Comparison of ENCODE assay signal across 23 mouse cellular contexts in genomic region chr9:47745716-47746115, GRCm38 (mm10).
DNase-seq lines count a peak whose midpoint lies in the region; ATAC-seq and TF ChIP-seq lines count a peak whose summit lies in the region.
"Had no signal": no experiment of that assay in that cellular context is flagged by ENCODE, and none has a peak within 500 bp of the region (broad histone marks: within the 10 kb centered on the region; RNA-seq: fewer than 3 reads in every experiment).

No protein-coding gene starts in this region.

- 82% methylated on average over 7 of the region's 7 CpGs for WGBS in kidney, embryonic 14.5 days
- WGBS in liver, postnatal 0 days (ENCODE audit: insufficient replicate concordance) = 74% methylated on average over 7 of the region's 7 CpGs

- no peaks in the 10 kb centered on the region for H3K27me3 ChIP-seq in kidney, embryonic 14.5 days (ENCODE audit: control insufficient read depth, insufficient read depth, low read length)
- H3K27me3 ChIP-seq in liver, postnatal 0 days (ENCODE audit: insufficient read depth, low read length) = no peaks in the 10 kb centered on the region
- H3K27me3 ChIP-seq: embryonic facial prominence, embryonic 15.5 days; heart, embryonic 13.5 days; liver, embryonic 15.5 days had no signal

- H3K4me1 ChIP-seq in kidney, embryonic 14.5 days (ENCODE audit: control insufficient read depth, insufficient read depth, low read length) = no peaks in the 10 kb centered on the region; the same call in 1 of the 2 replicates
- peaks cover 69% of the 10 kb centered on the region for H3K4me1 ChIP-seq in bone marrow macrophage, adult 2 months (ENCODE audit: control insufficient read depth, insufficient read depth, low read length)
- no peaks in the 10 kb centered on the region for H3K4me1 ChIP-seq in liver, postnatal 0 days (ENCODE audit: insufficient read depth)
- H3K4me1 ChIP-seq: embryonic facial prominence, embryonic 15.5 days; heart, embryonic 13.5 days; limb, embryonic 10.5 days; liver, embryonic 15.5 days had no signal

- no peak overlapping the region for H3K4me3 ChIP-seq in kidney, embryonic 14.5 days (ENCODE audit: low read length)
- no peak overlapping the region for H3K4me3 ChIP-seq in bone marrow macrophage, adult 2 months (ENCODE audit: insufficient read depth, low read length)
- H3K4me3 ChIP-seq in liver, postnatal 0 days (ENCODE audit: low read depth, low read length) = no peak overlapping the region
- H3K4me3 ChIP-seq: embryonic facial prominence, embryonic 15.5 days; heart, adult 2 months; heart, embryonic 13.5 days; limb, embryonic 10.5 days; liver, embryonic 15.5 days had no signal

- TF ChIP-seq POLR2A in bone marrow macrophage, adult 2 months (IDR thresholded peaks at IDR 0.05; ENCODE audit: borderline replicate concordance, low read depth, low read length) = no peak

- no peak for ATAC-seq in cerebellum, adult (ENCODE audit: insufficient number of reproducible peaks, low FRiP score, low TSS enrichment)
- ATAC-seq in kidney, embryonic 14.5 days (ENCODE audit: low FRiP score, low TSS enrichment) = no peak
- no peak for ATAC-seq in liver, postnatal 0 days
- ATAC-seq: forebrain, embryonic 14.5 days; hindbrain, postnatal 0 days; intestine, embryonic 16.5 days; midbrain, embryonic 16.5 days had no signal

- no peak overlapping the region for H3K4me2 ChIP-seq in kidney, embryonic 14.5 days (replicated peaks; ENCODE audit: low read depth, low read length)
- no peak overlapping the region for H3K4me2 ChIP-seq in liver, postnatal 0 days (ENCODE audit: low read depth, low read length)
- H3K4me2 ChIP-seq: embryonic facial prominence, embryonic 15.5 days; heart, embryonic 13.5 days; liver, embryonic 15.5 days had no signal

- H3K9ac ChIP-seq in kidney, embryonic 14.5 days (ENCODE audit: low read depth, low read length) = no peak overlapping the region
- no peak overlapping the region for H3K9ac ChIP-seq in liver, postnatal 0 days (replicated peaks)
- H3K9ac ChIP-seq: embryonic facial prominence, embryonic 15.5 days; heart, embryonic 13.5 days; liver, embryonic 15.5 days had no signal

- TF ChIP-seq CTCF in bone marrow macrophage, adult 2 months (IDR thresholded peaks at IDR 0.05; ENCODE audit: low read depth, low read length) = no peak
- no peak for TF ChIP-seq CTCF in liver, postnatal 0 days (IDR thresholded peaks at IDR 0.05; ENCODE audit: low read depth)

- H3K27ac ChIP-seq in kidney, embryonic 14.5 days (ENCODE audit: low read depth, low read length) = no peak overlapping the region
- H3K27ac ChIP-seq in bone marrow macrophage, adult 2 months (ENCODE audit: insufficient read depth, low read depth, low read length) = peak overlapping the region; percentile 61
- H3K27ac ChIP-seq in liver, postnatal 0 days (ENCODE audit: low read depth) = no peak overlapping the region
- H3K27ac ChIP-seq: embryonic facial prominence, embryonic 15.5 days; heart, adult 2 months; heart, embryonic 13.5 days; hindbrain, postnatal 0 days; limb, embryonic 10.5 days; liver, embryonic 15.5 days had no signal

- H3K36me3 ChIP-seq in kidney, embryonic 14.5 days (ENCODE audit: control insufficient read depth, insufficient read depth, low read length) = no peaks in the 10 kb centered on the region
- no peaks in the 10 kb centered on the region for H3K36me3 ChIP-seq in liver, postnatal 0 days (replicated peaks; ENCODE audit: insufficient read depth, low read length)
- H3K36me3 ChIP-seq: embryonic facial prominence, embryonic 15.5 days; heart, embryonic 13.5 days; limb, embryonic 10.5 days; liver, embryonic 15.5 days had no signal

- TF ChIP-seq EP300 in liver, postnatal 0 days (IDR thresholded peaks at IDR 0.05; ENCODE audit: low read depth) = no peak

- no peaks in the 10 kb centered on the region for H3K9me3 ChIP-seq in kidney, embryonic 14.5 days (ENCODE audit: control insufficient read depth, low read length)
- no peaks in the 10 kb centered on the region for H3K9me3 ChIP-seq in liver, postnatal 0 days (ENCODE audit: low read length)
- H3K9me3 ChIP-seq: embryonic facial prominence, embryonic 15.5 days; heart, embryonic 13.5 days; limb, embryonic 10.5 days; liver, embryonic 15.5 days had no signal

- peak; percentile 45 to 54 for DNase-seq in cerebellum, postnatal 25 days
- DNase-seq in kidney, adult 8-10 months = peak; percentile 4 to 59
- DNase-seq in liver, postnatal 0 days = no peak
- DNase-seq in layer of hippocampus, adult 9-10 months (ENCODE audit: low spot score) = no peak
- DNase-seq: gastrocnemius, postnatal 25 days; heart, adult 2 months; heart, postnatal 14 days; liver; lung, postnatal 4 days; right cerebral cortex, adult 18-20 months; right cerebral cortex, postnatal 4 days; thymus, postnatal 14 days had no signal

Comparison
In these comparisons a context has a peak if more than half of its experiments do, and no peak if none do; other contexts are left out.
1. DNase-seq: peak in cerebellum, postnatal 25 days (2 of 2) and kidney, adult 8-10 months (2 of 2); none in liver, postnatal 0 days (single experiment) and layer of hippocampus, adult 9-10 months (single experiment).